ENCODE assay signal across 19 mouse cellular contexts in genomic region chr14:54630583-54631239, GRCm38 (mm10). TPM values are rescaled to one million over a fixed set of nuclear protein-coding genes. Genes with fewer than 3 reads are reported as not detected.
DNase-seq lines count a peak whose midpoint lies in the region; ATAC-seq lines count a peak whose summit lies in the region.
"Had no signal": no experiment of that assay in that cellular context is flagged by ENCODE, and none has a peak within 500 bp of the region (broad histone marks: within the 10 kb centered on the region; RNA-seq: fewer than 3 reads in every experiment).

No protein-coding gene starts in this region.

- no peak overlapping the region for H3K4me2 ChIP-seq in neural tube, embryonic 13.5 days
- H3K4me2 ChIP-seq in embryonic facial prominence, embryonic 14.5 days (ENCODE audit: low read depth, low read length) = no peak overlapping the region
- H3K4me2 ChIP-seq in neural tube, embryonic 14.5 days (ENCODE audit: low read depth, low read length) = no peak overlapping the region
- H3K4me2 ChIP-seq in kidney, embryonic 15.5 days = no peak overlapping the region
- H3K4me2 ChIP-seq: heart, embryonic 13.5 days; liver, embryonic 12.5 days had no signal

- H3K36me3 ChIP-seq in neural tube, embryonic 13.5 days = peaks cover 61% of the 10 kb centered on the region
- H3K36me3 ChIP-seq in embryonic facial prominence, embryonic 14.5 days (ENCODE audit: control insufficient read depth, insufficient read depth, low read length) = peaks cover 46% of the 10 kb centered on the region
- peaks cover 25% of the 10 kb centered on the region for H3K36me3 ChIP-seq in megakaryocyte, embryonic 14.5 days (replicated peaks; ENCODE audit: low read length)
- peaks cover 26% of the 10 kb centered on the region for H3K36me3 ChIP-seq in neural tube, embryonic 14.5 days (ENCODE audit: control insufficient read depth, insufficient read depth, low read length)
- peaks cover 51% of the 10 kb centered on the region for H3K36me3 ChIP-seq in kidney, embryonic 15.5 days

- no peaks in the 10 kb centered on the region for H3K9me3 ChIP-seq in neural tube, embryonic 13.5 days
- no peaks in the 10 kb centered on the region for H3K9me3 ChIP-seq in embryonic facial prominence, embryonic 14.5 days (ENCODE audit: control insufficient read depth, low read length)
- no peaks in the 10 kb centered on the region for H3K9me3 ChIP-seq in megakaryocyte, embryonic 14.5 days
- no peaks in the 10 kb centered on the region for H3K9me3 ChIP-seq in neural tube, embryonic 14.5 days (ENCODE audit: control insufficient read depth, low read length)
- no peaks in the 10 kb centered on the region for H3K9me3 ChIP-seq in kidney, embryonic 15.5 days (replicated peaks)
- H3K9me3 ChIP-seq: heart, embryonic 13.5 days; liver, embryonic 12.5 days had no signal

- H3K4me1 ChIP-seq in neural tube, embryonic 13.5 days (replicated peaks) = peaks cover 16% of the 10 kb centered on the region; the same call in 1 of the 2 replicates
- H3K4me1 ChIP-seq in embryonic facial prominence, embryonic 14.5 days (ENCODE audit: control insufficient read depth, insufficient read depth, low read length) = no peaks in the 10 kb centered on the region
- peaks cover 38% of the 10 kb centered on the region for H3K4me1 ChIP-seq in megakaryocyte, embryonic 14.5 days
- no peaks in the 10 kb centered on the region for H3K4me1 ChIP-seq in neural tube, embryonic 14.5 days (ENCODE audit: control insufficient read depth, insufficient read depth, low read length)
- H3K4me1 ChIP-seq in kidney, embryonic 15.5 days = no peaks in the 10 kb centered on the region
- H3K4me1 ChIP-seq: heart, embryonic 13.5 days had no signal

- no peak overlapping the region for H3K9ac ChIP-seq in neural tube, embryonic 13.5 days
- H3K9ac ChIP-seq in embryonic facial prominence, embryonic 14.5 days (ENCODE audit: low read depth, low read length) = no peak overlapping the region
- no peak overlapping the region for H3K9ac ChIP-seq in neural tube, embryonic 14.5 days (replicated peaks; ENCODE audit: low read depth, low read length)
- no peak overlapping the region for H3K9ac ChIP-seq in kidney, embryonic 15.5 days
- H3K9ac ChIP-seq: liver, embryonic 12.5 days had no signal

- no peak overlapping the region for H3K4me3 ChIP-seq in neural tube, embryonic 13.5 days
- H3K4me3 ChIP-seq in embryonic facial prominence, embryonic 14.5 days (ENCODE audit: low read depth, low read length) = no peak overlapping the region
- H3K4me3 ChIP-seq in megakaryocyte, embryonic 14.5 days (replicated peaks) = peak overlapping the region; percentile 42
- no peak overlapping the region for H3K4me3 ChIP-seq in neural tube, embryonic 14.5 days (ENCODE audit: low read depth, low read length)
- no peak overlapping the region for H3K4me3 ChIP-seq in kidney, embryonic 15.5 days (replicated peaks)
- H3K4me3 ChIP-seq: heart, embryonic 13.5 days; liver, embryonic 12.5 days had no signal

- H3K27me3 ChIP-seq in neural tube, embryonic 13.5 days = no peaks in the 10 kb centered on the region
- H3K27me3 ChIP-seq in embryonic facial prominence, embryonic 14.5 days (replicated peaks; ENCODE audit: control insufficient read depth, insufficient read depth, low read length) = no peaks in the 10 kb centered on the region
- peaks cover 21% of the 10 kb centered on the region for H3K27me3 ChIP-seq in megakaryocyte, embryonic 14.5 days (replicated peaks)
- H3K27me3 ChIP-seq in neural tube, embryonic 14.5 days (ENCODE audit: control insufficient read depth, insufficient read depth, low read length) = no peaks in the 10 kb centered on the region
- no peaks in the 10 kb centered on the region for H3K27me3 ChIP-seq in kidney, embryonic 15.5 days
- H3K27me3 ChIP-seq: heart, embryonic 13.5 days had no signal

- ATAC-seq in neural tube, embryonic 13.5 days (ENCODE audit: low read depth) = peak; percentile 60
- ATAC-seq in embryonic facial prominence, embryonic 14.5 days (ENCODE audit: low read depth) = no peak; the same call in 1 of the 2 replicates
- peak; percentile 57 for ATAC-seq in neural tube, embryonic 14.5 days (ENCODE audit: low read depth)
- no peak for ATAC-seq in kidney, embryonic 15.5 days (replicated peaks; ENCODE audit: low FRiP score)
- ATAC-seq: forebrain, embryonic 14.5 days; liver, embryonic 12.5 days; lung, postnatal 0 days had no signal

- peak overlapping the region; percentile 75 for H3K27ac ChIP-seq in neural tube, embryonic 13.5 days (replicated peaks)
- H3K27ac ChIP-seq in embryonic facial prominence, embryonic 14.5 days (replicated peaks; ENCODE audit: low read depth, low read length) = 0 out of 2 replicates have a peak overlapping the region, but pooled peaks have one; percentile 24
- no peak overlapping the region for H3K27ac ChIP-seq in neural tube, embryonic 14.5 days (ENCODE audit: low read depth, low read length)
- H3K27ac ChIP-seq in kidney, embryonic 15.5 days = no peak overlapping the region
- H3K27ac ChIP-seq: heart, embryonic 13.5 days; kidney, postnatal 0 days; liver, embryonic 12.5 days had no signal

- 69% methylated on average over 11 of the region's 11 CpGs for WGBS in neural tube, embryonic 13.5 days
- WGBS in embryonic facial prominence, embryonic 14.5 days = 75% methylated on average over 11 of the region's 11 CpGs
- 73% methylated on average over 11 of the region's 11 CpGs for WGBS in neural tube, embryonic 14.5 days
- 82% methylated on average over 11 of the region's 11 CpGs for WGBS in kidney, embryonic 15.5 days

- DNase-seq in neural tube, embryonic 10.5 days (ENCODE audit: extremely low spot score, low spot score) = no peak
- peak; percentile 22 for DNase-seq in embryonic facial prominence, embryonic 14.5 days (ENCODE audit: low spot score)
- DNase-seq in gastrocnemius, postnatal 25 days = no peak
- DNase-seq: adrenal gland, postnatal 14 days; cerebellum, postnatal 10 days; layer of hippocampus, adult 9-11 months; thymus, postnatal 36 days had no signal

RNA-seq across cellular contexts. Expression of gene Psmb11, which starts 9.5 kb away (rescaled TPM):
- polyA plus RNA-seq in neural tube, embryonic 13.5 days (2015; fragmentation: Nextera tagmentation; extraction: Ambion mirVana) = 0.07 TPM in 1 of 2 replicates, not detected in the other
- 0.16 TPM in 1 of 2 replicates, not detected in the other for polyA plus RNA-seq in embryonic facial prominence, embryonic 14.5 days (2014; fragmentation: Nextera tagmentation; extraction: Ambion mirVana)
- polyA plus RNA-seq in megakaryocyte, embryonic 14.5 days (2012; ENCODE audit: insufficient read depth, low replicate concordance) = not detected in 2 replicates
- 0.05 and 0.26 TPM in 2 replicates for polyA plus RNA-seq in neural tube, embryonic 14.5 days (2014; fragmentation: Nextera tagmentation; extraction: Ambion mirVana)
- not detected in 2 replicates for polyA plus RNA-seq in kidney, embryonic 15.5 days (2015; fragmentation: Nextera tagmentation; extraction: Ambion mirVana)
- not detected for total RNA-seq in gastrocnemius, postnatal 25 days (2021)
- total RNA-seq: adrenal gland, postnatal 14 days; gastrocnemius, adult 8-10 months had no signal
- polyA plus RNA-seq: embryonic facial prominence, embryonic 11.5 days; forebrain, embryonic 14.5 days; kidney, postnatal 0 days; liver, embryonic 12.5 days had no signal

RNA-seq across cellular contexts. Expression of gene Gm17606, which starts 10.0 kb away (rescaled TPM):
- not detected in 2 replicates for polyA plus RNA-seq in neural tube, embryonic 13.5 days (2015; fragmentation: Nextera tagmentation; extraction: Ambion mirVana)
- polyA plus RNA-seq in embryonic facial prominence, embryonic 14.5 days (2014; fragmentation: Nextera tagmentation; extraction: Ambion mirVana) = not detected in 2 replicates
- polyA plus RNA-seq in megakaryocyte, embryonic 14.5 days (2012; ENCODE audit: insufficient read depth, low replicate concordance) = not detected in 2 replicates
- polyA plus RNA-seq in neural tube, embryonic 14.5 days (2014; fragmentation: Nextera tagmentation; extraction: Ambion mirVana) = not detected in 2 replicates
- not detected in 2 replicates for polyA plus RNA-seq in kidney, embryonic 15.5 days (2015; fragmentation: Nextera tagmentation; extraction: Ambion mirVana)
- total RNA-seq in gastrocnemius, postnatal 25 days (2021) = not detected
- total RNA-seq: adrenal gland, postnatal 14 days; gastrocnemius, adult 8-10 months; left cerebral cortex, postnatal 14 days had no signal
- polyA plus RNA-seq: embryonic facial prominence, embryonic 11.5 days; forebrain, embryonic 14.5 days; heart, embryonic 13.5 days; kidney, postnatal 0 days; liver, embryonic 12.5 days; lung, postnatal 0 days had no signal

RNA-seq across cellular contexts. Expression of gene Cdh24, which starts 10.5 kb away (rescaled TPM):
- 9.1 and 9.2 TPM in 2 replicates for polyA plus RNA-seq in neural tube, embryonic 13.5 days (2015; fragmentation: Nextera tagmentation; extraction: Ambion mirVana)
- polyA plus RNA-seq in embryonic facial prominence, embryonic 14.5 days (2014; fragmentation: Nextera tagmentation; extraction: Ambion mirVana) = 3.9 and 4.5 TPM in 2 replicates
- 2.7 and 5.5 TPM in 2 replicates for polyA plus RNA-seq in megakaryocyte, embryonic 14.5 days (2012; ENCODE audit: insufficient read depth, low replicate concordance)
- polyA plus RNA-seq in neural tube, embryonic 14.5 days (2014; fragmentation: Nextera tagmentation; extraction: Ambion mirVana) = 9.2 and 12.5 TPM in 2 replicates
- 3.1 and 4.5 TPM in 2 replicates for polyA plus RNA-seq in kidney, embryonic 15.5 days (2015; fragmentation: Nextera tagmentation; extraction: Ambion mirVana)
- total RNA-seq in gastrocnemius, postnatal 25 days (2021) = under 1 TPM; 0.28 to 0.38 TPM

RNA-seq across cellular contexts. Expression of gene Psmb5, which starts 12.9 kb away (rescaled TPM):
- polyA plus RNA-seq in neural tube, embryonic 13.5 days (2015; fragmentation: Nextera tagmentation; extraction: Ambion mirVana) = 466 and 501 TPM in 2 replicates
- 332 and 335 TPM in 2 replicates for polyA plus RNA-seq in embryonic facial prominence, embryonic 14.5 days (2014; fragmentation: Nextera tagmentation; extraction: Ambion mirVana)
- polyA plus RNA-seq in megakaryocyte, embryonic 14.5 days (2012; ENCODE audit: insufficient read depth, low replicate concordance) = 120 and 327 TPM in 2 replicates
- polyA plus RNA-seq in neural tube, embryonic 14.5 days (2014; fragmentation: Nextera tagmentation; extraction: Ambion mirVana) = 428 and 435 TPM in 2 replicates
- polyA plus RNA-seq in kidney, embryonic 15.5 days (2015; fragmentation: Nextera tagmentation; extraction: Ambion mirVana) = 422 and 424 TPM in 2 replicates
- total RNA-seq in gastrocnemius, postnatal 25 days (2021) = 100 to 1,000 TPM; 175 to 184 TPM

RNA-seq across cellular contexts. Expression of gene 4931414P19Rik, which starts 24.9 kb away (rescaled TPM):
- polyA plus RNA-seq in neural tube, embryonic 13.5 days (2015; fragmentation: Nextera tagmentation; extraction: Ambion mirVana) = 7.6 and 8.3 TPM in 2 replicates
- 4.8 and 5.8 TPM in 2 replicates for polyA plus RNA-seq in embryonic facial prominence, embryonic 14.5 days (2014; fragmentation: Nextera tagmentation; extraction: Ambion mirVana)
- 13.3 and 53.7 TPM in 2 replicates for polyA plus RNA-seq in megakaryocyte, embryonic 14.5 days (2012; ENCODE audit: insufficient read depth, low replicate concordance)
- polyA plus RNA-seq in neural tube, embryonic 14.5 days (2014; fragmentation: Nextera tagmentation; extraction: Ambion mirVana) = 4.6 and 5.0 TPM in 2 replicates
- 10.2 and 11.3 TPM in 2 replicates for polyA plus RNA-seq in kidney, embryonic 15.5 days (2015; fragmentation: Nextera tagmentation; extraction: Ambion mirVana)
- total RNA-seq in gastrocnemius, postnatal 25 days (2021) = 1 to 10 TPM; 2.9 to 3.4 TPM

Comparison
In these comparisons a context has a peak if more than half of its experiments do, and no peak if none do; other contexts are left out.
1. H3K27ac ChIP-seq: peak in neural tube, embryonic 13.5 days (single experiment) and embryonic facial prominence, embryonic 14.5 days (single experiment); none in neural tube, embryonic 14.5 days (single experiment) and kidney, embryonic 15.5 days (single experiment).
2. ATAC-seq: peak in neural tube, embryonic 13.5 days (single experiment) and neural tube, embryonic 14.5 days (single experiment); none in embryonic facial prominence, embryonic 14.5 days (single experiment) and kidney, embryonic 15.5 days (single experiment).